Mouse (Mus musculus) cerebellum, postnatal 25 days (tissue): ENCODE data around the gene Pcnp.
"Not testable (repeated sequence)": the region's sequence is repeated elsewhere in the genome, so short reads cannot be mapped to it uniquely, and the experiment has no call there.

Source experiments
- DNase-seq, 2 experiments: peaks; one replicate each; pipeline ENCODE4 v3.0.0; 2021; ENCODE audit warnings: mixed read lengths in 2 of 2

Gene Pcnp

DNA sequence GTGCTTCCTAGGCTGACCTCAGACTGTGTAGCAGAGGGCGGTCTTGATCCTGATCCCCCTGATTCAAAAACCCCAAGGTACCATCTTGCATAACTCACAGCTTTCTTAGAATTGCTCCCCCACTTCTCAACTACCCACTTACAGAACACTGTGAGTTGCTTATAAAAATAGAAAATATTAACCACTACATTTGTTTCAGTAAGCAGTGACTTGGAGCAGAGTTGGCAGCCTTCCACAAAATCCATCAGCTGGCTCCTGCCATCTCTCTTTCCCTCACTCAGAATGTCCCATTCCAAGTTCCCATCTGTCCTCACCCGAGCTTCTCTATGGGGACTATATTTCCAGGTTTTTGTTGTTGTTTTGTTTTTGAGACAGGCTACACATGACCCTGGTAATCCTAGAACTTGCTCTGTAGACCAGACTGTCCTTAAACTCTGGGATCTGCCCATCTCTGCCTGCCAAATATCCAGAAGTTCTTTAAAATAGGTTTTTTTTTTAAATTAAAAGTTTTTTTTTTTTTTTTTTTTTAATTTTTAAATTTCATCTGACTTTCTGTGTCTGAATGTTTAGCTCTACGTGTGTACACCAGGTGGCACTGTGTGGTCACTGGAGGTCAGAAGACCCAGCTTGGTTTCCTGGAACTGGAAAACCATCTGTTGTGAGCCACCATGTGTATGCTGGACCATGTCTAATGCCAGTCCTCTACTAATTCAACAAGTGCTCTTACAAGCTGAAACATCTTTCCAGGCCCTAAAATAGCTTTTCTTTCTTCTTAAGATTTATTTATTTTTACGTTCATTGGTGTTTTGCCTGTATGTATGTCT is 65.2 kb downstream of the Pcnp start:
- peak in 1 of 2 experiments; percentile 48 for DNase-seq

DNA sequence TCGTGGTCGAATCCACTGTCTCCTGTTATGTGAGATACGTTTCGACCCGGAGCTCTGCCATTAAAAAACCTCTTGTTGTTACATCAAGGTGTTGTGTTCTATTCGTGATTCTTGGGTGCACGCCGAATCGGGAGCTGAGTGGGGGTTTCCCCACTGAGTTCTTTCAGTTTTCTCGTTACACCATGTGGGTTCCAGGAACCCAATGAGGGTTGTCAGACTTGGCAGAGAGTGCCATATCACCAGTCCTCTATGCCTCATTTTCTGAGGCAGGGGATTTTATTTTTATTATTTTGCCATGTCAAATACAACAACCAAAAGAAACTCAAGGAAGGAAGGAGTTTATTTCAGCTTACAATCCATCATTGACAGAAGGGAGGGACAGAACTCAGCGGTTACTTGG is 66.5 kb downstream of the Pcnp start:
- DNase-seq = not testable (repeated sequence)
